ENCODE assay signal across 18 mouse cellular contexts in genomic region chr17:16069334-16069733, GRCm38 (mm10).
DNase-seq lines count a peak whose midpoint lies in the region; ATAC-seq and TF ChIP-seq lines count a peak whose summit lies in the region.
"Had no signal": no experiment of that assay in that cellular context is flagged by ENCODE, and none has a peak within 500 bp of the region (broad histone marks: within the 10 kb centered on the region; RNA-seq: fewer than 3 reads in every experiment).

No protein-coding gene starts in this region.

- no peak overlapping the region for H3K9ac ChIP-seq in embryonic facial prominence, embryonic 12.5 days
- H3K9ac ChIP-seq: forebrain, postnatal 0 days; heart, embryonic 13.5 days had no signal

- no peak overlapping the region for H3K27ac ChIP-seq in embryonic facial prominence, embryonic 12.5 days
- H3K27ac ChIP-seq in embryonic facial prominence, embryonic 10.5 days (replicated peaks): no peak overlapping the region
- H3K27ac ChIP-seq in layer of hippocampus, adult 2 months: 0 out of 2 replicates have a peak overlapping the region, but pooled peaks have one; percentile 8
- peak overlapping the region; percentile 68; the same call in 1 of the 2 replicates for H3K27ac ChIP-seq in embryonic fibroblast, embryonic 13.5 days (ENCODE audit: insufficient read depth, low read length)
- H3K27ac ChIP-seq: gastrocnemius, adult 2 months; heart, embryonic 13.5 days had no signal

- no peak for TF ChIP-seq CTCF in layer of hippocampus, adult 2 months (conservative IDR thresholded peaks at IDR 0.05)
- TF ChIP-seq CTCF in embryonic fibroblast, embryonic 13.5 days (IDR thresholded peaks at IDR 0.05; ENCODE audit: borderline replicate concordance, insufficient read depth, low read length): no peak

- ATAC-seq in embryonic facial prominence, embryonic 12.5 days (ENCODE audit: insufficient number of reproducible peaks, insufficient read depth, low FRiP score, low TSS enrichment): 0 out of 2 replicates have a peak, but pooled peaks have one; percentile 52
- ATAC-seq: activated CD4-positive, CD25-positive, alpha-beta regulatory T cell, adult 4 months; forebrain, postnatal 0 days; hindbrain, embryonic 16.5 days; inflammation-experienced regulatory T-cells, adult 6 months; Patski had no signal

- no peaks in the 10 kb centered on the region for H3K27me3 ChIP-seq in embryonic facial prominence, embryonic 12.5 days
- H3K27me3 ChIP-seq in embryonic facial prominence, embryonic 10.5 days (replicated peaks; ENCODE audit: low read depth, poor library complexity, severe bottlenecking): no peaks in the 10 kb centered on the region
- H3K27me3 ChIP-seq: heart, embryonic 13.5 days; Patski had no signal

- H3K36me3 ChIP-seq in embryonic facial prominence, embryonic 12.5 days: no peaks in the 10 kb centered on the region
- no peaks in the 10 kb centered on the region for H3K36me3 ChIP-seq in embryonic facial prominence, embryonic 10.5 days (replicated peaks)
- H3K36me3 ChIP-seq: heart, embryonic 13.5 days had no signal

- no peak for TF ChIP-seq POLR2A in embryonic fibroblast, embryonic 13.5 days (IDR thresholded peaks at IDR 0.05; ENCODE audit: low read depth, low read length)

- no peaks in the 10 kb centered on the region for H3K4me1 ChIP-seq in embryonic facial prominence, embryonic 12.5 days
- no peaks in the 10 kb centered on the region for H3K4me1 ChIP-seq in embryonic facial prominence, embryonic 10.5 days
- 0 out of 2 replicates have a peak, but pooled peaks cover 3% of the 10 kb centered on the region for H3K4me1 ChIP-seq in embryonic fibroblast, embryonic 13.5 days (ENCODE audit: control insufficient read depth, insufficient read depth, low read length)
- H3K4me1 ChIP-seq: heart, embryonic 13.5 days had no signal

- H3K4me2 ChIP-seq in embryonic facial prominence, embryonic 12.5 days (replicated peaks): no peak overlapping the region
- H3K4me2 ChIP-seq: heart, embryonic 13.5 days had no signal

- no peak overlapping the region for H3K4me3 ChIP-seq in embryonic facial prominence, embryonic 12.5 days
- H3K4me3 ChIP-seq in embryonic facial prominence, embryonic 10.5 days: no peak overlapping the region
- no peak overlapping the region for H3K4me3 ChIP-seq in layer of hippocampus, adult 2 months
- H3K4me3 ChIP-seq in embryonic fibroblast, embryonic 13.5 days (ENCODE audit: insufficient read depth, low read length): no peak overlapping the region
- H3K4me3 ChIP-seq: gastrocnemius, adult 2 months; heart, embryonic 13.5 days had no signal

- DNase-seq in embryonic facial prominence, embryonic 10.5 days (ENCODE audit: low spot score): no peak
- no peak for DNase-seq in layer of hippocampus, adult 2 months (ENCODE audit: low spot score in 2 of 2)
- DNase-seq in layer of hippocampus, postnatal 36 days: no peak
- DNase-seq in 3T3-L1 (ENCODE audit: low read depth, low spot score): peak; percentile 54
- no peak for DNase-seq in heart, adult 11 months
- DNase-seq: adrenal gland, postnatal 14 days; cerebellum, postnatal 10 days; forebrain, postnatal 0 days; gastrocnemius, adult 2 months; gastrocnemius, postnatal 25 days; heart, postnatal 36 days had no signal

- no peaks in the 10 kb centered on the region for H3K9me3 ChIP-seq in embryonic facial prominence, embryonic 12.5 days
- no peaks in the 10 kb centered on the region for H3K9me3 ChIP-seq in embryonic facial prominence, embryonic 10.5 days
- H3K9me3 ChIP-seq: heart, embryonic 13.5 days had no signal

- 41% methylated on average over 1 of the region's 1 CpGs for WGBS in embryonic facial prominence, embryonic 12.5 days
- 64% methylated on average over 1 of the region's 1 CpGs for WGBS in embryonic facial prominence, embryonic 10.5 days

Comparison
In these comparisons a context has a peak if more than half of its experiments do, and no peak if none do; other contexts are left out.
1. H3K27ac ChIP-seq: peak in layer of hippocampus, adult 2 months (single experiment) and embryonic fibroblast, embryonic 13.5 days (single experiment); none in embryonic facial prominence, embryonic 12.5 days (single experiment) and embryonic facial prominence, embryonic 10.5 days (single experiment).